Mouse (Mus musculus) CH12.LX (cell line): ENCODE measurements around the gene Cdk4. TPM values are rescaled to one million over a fixed set of nuclear protein-coding genes. Genes with fewer than 3 reads are reported as not detected.

Experiments used
- DNase-seq: peaks from one replicate; pipeline ENCODE4 v3.0.0-alpha.2; 2013; ENCODE audit errors: extremely low read depth
- H3K27ac ChIP-seq: 2 replicates; pipeline ENCODE4 v1.5.1; 2012; ENCODE audit warnings: low read depth, mild to moderate bottlenecking, control low read depth, moderate library complexity; ENCODE audit not compliant: insufficient read depth
- H3K27me3 ChIP-seq: replicated peaks from 2 replicates; pipeline ENCODE3; 2012; ENCODE audit warnings: inconsistent platforms
- H3K36me3 ChIP-seq, 2 experiments: replicated peaks in 1 of 2; 2 replicates each; pipeline versions ENCODE3 to v1.6.1; 2012; ENCODE audit warnings: inconsistent platforms in 1 of 2, low read length in 1 of 2, mild to moderate bottlenecking in 1 of 2, mixed read lengths in 1 of 2, moderate library complexity in 1 of 2; ENCODE audit not compliant: control insufficient read depth in 1 of 2, insufficient read depth in 1 of 2
- H3K4me1 ChIP-seq, 2 experiments: 2 replicates each; pipeline ENCODE4 v1.6.1; 2012; ENCODE audit warnings: inconsistent platforms in 1 of 2, moderate library complexity in 1 of 2; ENCODE audit not compliant: insufficient read depth in 2 of 2, control insufficient read depth in 1 of 2
- H3K4me2 ChIP-seq: 2 replicates; pipeline ENCODE4 v1.6.1; 2012; ENCODE audit warnings: low read depth, mild to moderate bottlenecking, control low read depth; ENCODE audit not compliant: poor library complexity, insufficient read depth, severe bottlenecking
- H3K4me3 ChIP-seq, 3 experiments: fragments of 150-350 bp in 1 of 3; sonication (generic) in 1 of 3; replicated peaks in 1 of 3; 2 replicates each; pipeline versions ENCODE3 to v1.5.1; 2011 to 2012; ENCODE audit warnings: low read depth in 2 of 3, low read length in 2 of 3, mild to moderate bottlenecking in 2 of 3, moderate library complexity in 2 of 3, control low read depth in 1 of 3, improper control_type of control experiment in 1 of 3, inconsistent platforms in 1 of 3, mixed read lengths in 1 of 3; ENCODE audit not compliant: poor library complexity in 1 of 3
- H3K79me2 ChIP-seq: replicated peaks from 2 replicates; pipeline ENCODE4 v1.6.1; 2012; ENCODE audit warnings: mild to moderate bottlenecking, moderate library complexity; ENCODE audit not compliant: control insufficient read depth, poor library complexity, insufficient read depth, severe bottlenecking; ENCODE audit errors: extremely low read depth
- H3K9ac ChIP-seq: 2 replicates; pipeline ENCODE4 v1.6.1; 2012; ENCODE audit warnings: low read depth, mild to moderate bottlenecking, control low read depth, moderate library complexity; ENCODE audit not compliant: insufficient read depth
- H3K9me3 ChIP-seq: replicated peaks from 2 replicates; pipeline ENCODE3; 2012; ENCODE audit warnings: low read length, inconsistent platforms, mixed read lengths
- BHLHE40 ChIP-seq: IDR thresholded peaks from 2 replicates; pipeline ENCODE4 v1.6.1; 2011; ENCODE audit warnings: mild to moderate bottlenecking, low read depth, low read length, improper control_type of control experiment
- CHD2 ChIP-seq: IDR thresholded peaks from 2 replicates; pipeline ENCODE4 v1.6.1; 2011; ENCODE audit warnings: low read length, improper control_type of control experiment
- CTCF ChIP-seq, 2 experiments: IDR thresholded peaks in 1 of 2; conservative IDR thresholded peaks in 1 of 2; 2 replicates each; pipeline ENCODE4 v1.5.1; 2011 to 2012; ENCODE audit warnings: low read depth in 2 of 2, low read length in 2 of 2, improper control_type of control experiment in 1 of 2, inconsistent platforms in 1 of 2, mild to moderate bottlenecking in 1 of 2, moderate library complexity in 1 of 2
- ELF1 ChIP-seq: IDR thresholded peaks from 2 replicates; pipeline ENCODE4 v1.6.1; 2014; ENCODE audit warnings: low read depth, mild to moderate bottlenecking, inconsistent platforms, low read length, improper control_type of control experiment
- EP300 ChIP-seq: IDR thresholded peaks from 2 replicates; pipeline ENCODE4 v1.6.1; 2011; ENCODE audit warnings: low read length, improper control_type of control experiment
- ETS1 ChIP-seq: conservative IDR thresholded peaks from 2 replicates; pipeline ENCODE4 v1.6.1; 2012; ENCODE audit warnings: low read depth, mild to moderate bottlenecking, inconsistent platforms, low read length, improper control_type of control experiment, moderate library complexity
- GABPA ChIP-seq: IDR thresholded peaks from 2 replicates; pipeline ENCODE4 v1.6.1; 2012; ENCODE audit warnings: low read depth, low read length, improper control_type of control experiment, inconsistent platforms; ENCODE audit not compliant: insufficient replicate concordance
- HCFC1 ChIP-seq: IDR thresholded peaks from 2 replicates; pipeline ENCODE4 v1.6.1; 2012; ENCODE audit warnings: low read depth, mild to moderate bottlenecking, inconsistent platforms, low read length, improper control_type of control experiment
- IRF4 ChIP-seq: IDR thresholded peaks from 2 replicates; pipeline ENCODE4 v1.6.1; 2014; ENCODE audit warnings: low read depth, mild to moderate bottlenecking, inconsistent platforms, low read length, improper control_type of control experiment
- JUN ChIP-seq: IDR thresholded peaks from 2 replicates; pipeline ENCODE4 v1.6.1; 2011; ENCODE audit warnings: low read depth, mild to moderate bottlenecking, low read length, improper control_type of control experiment, moderate library complexity; ENCODE audit not compliant: insufficient read depth
- KAT2A ChIP-seq: IDR thresholded peaks from 2 replicates; pipeline ENCODE4 v1.6.1; 2012; ENCODE audit warnings: low read length, improper control_type of control experiment, inconsistent platforms; ENCODE audit not compliant: insufficient replicate concordance
- MAFK ChIP-seq: IDR thresholded peaks from 2 replicates; pipeline ENCODE4 v1.6.1; 2011; ENCODE audit warnings: low read length, improper control_type of control experiment; ENCODE audit not compliant: insufficient replicate concordance
- MAX ChIP-seq: IDR thresholded peaks from 2 replicates; pipeline ENCODE4 v1.6.1; 2011; ENCODE audit warnings: low read length, improper control_type of control experiment
- MAZ ChIP-seq: IDR thresholded peaks from 2 replicates; pipeline ENCODE4 v1.6.1; 2012; ENCODE audit warnings: low read depth, mild to moderate bottlenecking, inconsistent platforms, low read length, improper control_type of control experiment, moderate library complexity
- MEF2A ChIP-seq: IDR thresholded peaks from 2 replicates; pipeline ENCODE4 v1.6.1; 2014; ENCODE audit warnings: low read depth, mild to moderate bottlenecking, inconsistent platforms, low read length, improper control_type of control experiment, borderline replicate concordance
- MXI1 ChIP-seq: IDR thresholded peaks from 2 replicates; pipeline ENCODE4 v1.6.1; 2011; ENCODE audit warnings: mild to moderate bottlenecking, low read depth, low read length, improper control_type of control experiment
- MYC ChIP-seq: IDR thresholded peaks from 2 replicates; pipeline ENCODE4 v1.6.1; 2011; ENCODE audit warnings: low read depth, mild to moderate bottlenecking, improper control_type of control experiment, low read length
- NELFE ChIP-seq: IDR thresholded peaks from 2 replicates; pipeline ENCODE4 v1.6.1; 2011; ENCODE audit warnings: low read depth, low read length, improper control_type of control experiment
- NRF1 ChIP-seq: IDR thresholded peaks from 2 replicates; pipeline ENCODE4 v1.6.1; 2014; ENCODE audit warnings: low read depth, mild to moderate bottlenecking, inconsistent platforms, low read length, improper control_type of control experiment, moderate library complexity
- POLR2A ChIP-seq: IDR thresholded peaks from 2 replicates; pipeline ENCODE4 v1.6.1; 2011; ENCODE audit warnings: low read depth, mild to moderate bottlenecking, improper control_type of control experiment, low read length
- POLR2AphosphoS2 ChIP-seq: IDR thresholded peaks from 2 replicates; pipeline ENCODE4 v1.6.1; 2011; ENCODE audit warnings: low read depth, low read length, improper control_type of control experiment
- RAD21 ChIP-seq: IDR thresholded peaks from 2 replicates; pipeline ENCODE4 v1.6.1; 2011; ENCODE audit warnings: low read depth, mild to moderate bottlenecking, low read length, improper control_type of control experiment, moderate library complexity
- SIN3A ChIP-seq: IDR thresholded peaks from 2 replicates; pipeline ENCODE4 v1.6.1; 2012; ENCODE audit warnings: low read length, improper control_type of control experiment, inconsistent platforms
- TBP ChIP-seq: conservative IDR thresholded peaks from 2 replicates; pipeline ENCODE4 v1.6.1; 2011; ENCODE audit warnings: low read depth, low read length, improper control_type of control experiment
- TCF12 ChIP-seq: IDR thresholded peaks from 2 replicates; pipeline ENCODE4 v1.6.1; 2014; ENCODE audit warnings: low read depth, mild to moderate bottlenecking, inconsistent platforms, low read length, improper control_type of control experiment
- UBTF ChIP-seq: IDR thresholded peaks from 2 replicates; pipeline ENCODE4 v1.6.1; 2012; ENCODE audit warnings: low read depth, mild to moderate bottlenecking, inconsistent platforms, low read length, improper control_type of control experiment, moderate library complexity
- USF1 ChIP-seq: IDR thresholded peaks from 2 replicates; pipeline ENCODE4 v1.6.1; 2014; ENCODE audit warnings: low read depth, mild to moderate bottlenecking, inconsistent platforms, low read length, improper control_type of control experiment
- USF2 ChIP-seq: conservative IDR thresholded peaks from 2 replicates; pipeline ENCODE4 v1.6.1; 2011; ENCODE audit warnings: low read depth, low read length, improper control_type of control experiment
- ZC3H11A ChIP-seq: IDR thresholded peaks from 2 replicates; pipeline ENCODE4 v1.6.1; 2012; ENCODE audit warnings: low read depth, mild to moderate bottlenecking, inconsistent platforms, low read length, improper control_type of control experiment
- dilution Hi-C: fragments of 300-500 bp; cut with MboI; formaldehyde crosslinking; loops from 2 replicates; pipeline ENCODE4 v1.14.3; 2020; ENCODE audit warnings: low sequenced_read_pairs; ENCODE audit not compliant: extremely low pct_unique_long_range_greater_than_20kb, extremely low pct_ligation_motif_present
- in situ Hi-C: fragments of 300-500 bp; cut with MboI; formaldehyde crosslinking; loops from 3 replicates; pipeline ENCODE4 v1.14.3; 2019; ENCODE audit warnings: low sequenced_read_pairs, low pct_ligation_motif_present, low pct_unique_long_range_greater_than_20kb, mixed read lengths
- polyA plus RNA-seq: library from polyadenylated mRNA; unstranded; fragments of >175 nt; gene quantifications from 2 replicates; pipeline ENCODE4 v1.2.1, GENCODE M21; 2012; ENCODE audit warnings: low read depth; ENCODE audit not compliant: insufficient read length
- total RNA-seq, 2 experiments: library from RNA; depleted of rRNA; stranded (reverse); fragments of 300-350 nt in 1 of 2; fragments of >200 nt in 1 of 2; gene quantifications; 2 replicates each; pipeline ENCODE4 v1.2.3; 2012 to 2014

The Cdk4 gene
- total RNA-seq (2012; rRNA removed) (257 and 304 TPM in 2 replicates), total RNA-seq (2014; rRNA removed) (799 and 864 TPM in 2 replicates), polyA plus RNA-seq (839 and 921 TPM in 2 replicates)

DNA sequence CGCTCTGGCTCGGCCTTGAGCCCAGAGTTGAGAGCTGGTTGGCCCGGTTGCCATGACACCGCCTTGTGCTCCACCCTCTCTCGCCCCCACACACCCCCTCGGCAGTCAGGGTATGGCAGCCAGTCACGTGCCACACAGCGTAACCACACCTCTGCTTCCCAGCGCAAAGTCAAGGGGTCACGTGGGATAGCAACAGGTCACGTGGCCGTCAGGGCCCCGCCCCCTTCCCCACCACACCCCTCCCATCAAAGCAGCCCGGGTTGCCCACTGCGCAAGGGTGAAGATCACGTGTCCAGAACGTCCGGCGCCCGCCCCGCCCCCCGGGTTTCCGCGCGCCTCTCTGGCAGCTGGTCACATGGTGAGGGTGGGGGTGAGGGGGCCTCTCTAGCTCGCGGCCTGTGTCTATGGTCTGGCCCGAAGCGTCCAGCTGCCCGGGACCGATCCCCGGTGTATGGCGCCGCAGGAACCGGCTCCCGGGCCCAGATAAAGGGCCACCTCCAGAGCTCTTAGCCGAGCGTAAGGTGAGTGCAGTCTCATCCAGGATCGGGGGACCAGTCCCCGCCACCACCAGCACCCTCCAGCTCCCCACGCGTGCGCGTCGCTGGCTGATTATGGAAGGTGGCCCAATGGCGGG, at the start of gene Cdk4:
Gene Cdk4 (plus strand): TSS at position 296 of the 634 bp plus-strand sequence.
- TF ChIP-seq MXI1, result peak; percentile 91
- 0 out of 2 replicates have a peak, but pooled peaks have one; percentile 69 for TF ChIP-seq KAT2A
- peak; percentile 33; the same call in 1 of the 2 replicates for TF ChIP-seq UBTF
- TF ChIP-seq MEF2A, result peak; percentile 67; the same call in 1 of the 2 replicates
- TF ChIP-seq NELFE, result peak; percentile 88
- peak; percentile 89 for TF ChIP-seq POLR2A
- TF ChIP-seq MAX, result peak; percentile 100
- no peak for TF ChIP-seq ZC3H11A
- TF ChIP-seq CHD2, result no peak
- TF ChIP-seq ELF1, result peak; percentile 70
- TF ChIP-seq JUN, result no peak
- 0 out of 2 replicates have a peak, but pooled peaks have one; percentile 47 for TF ChIP-seq TBP
- no peak for TF ChIP-seq CTCF (conservative IDR thresholded peaks at IDR 0.05 in 1 of 2, IDR thresholded peaks at IDR 0.05 in 1 of 2; ENCODE audit: low read depth in 2 of 2, low read length in 2 of 2)
- TF ChIP-seq MAFK, result no peak
- TF ChIP-seq ETS1, result peak; percentile 29
- TF ChIP-seq HCFC1, result peak; percentile 81
- peak; percentile 88 for TF ChIP-seq SIN3A
- no peak for TF ChIP-seq GABPA
- TF ChIP-seq RAD21, result no peak
- TF ChIP-seq NRF1, result peak; percentile 84
- peak; percentile 97 for TF ChIP-seq MAZ
- no peak for TF ChIP-seq MYC
- TF ChIP-seq IRF4, result peak; percentile 49
- TF ChIP-seq TCF12, result peak; percentile 89
- peak; percentile 99 for TF ChIP-seq USF1
- no peak for TF ChIP-seq EP300
- TF ChIP-seq BHLHE40, result peak; percentile 98
- TF ChIP-seq USF2, result peak; percentile 100
- TF ChIP-seq POLR2AphosphoS2, result peak; percentile 72; the same call in 1 of the 2 replicates
- H3K4me2 ChIP-seq, result peak within 1 kb of the TSS; percentile 74
- dilution Hi-C loops (no loop called here), in situ Hi-C loops (no loop called here)
- H3K27me3 ChIP-seq, result peaks cover 33% of the 10 kb centered on the region
- H3K36me3 ChIP-seq, result peaks cover 34 to 40% of the 10 kb centered on the region in 2 experiments
- peak within 1 kb of the TSS; percentile 93 for H3K9ac ChIP-seq
- H3K4me3 ChIP-seq, result peak within 1 kb of the TSS; percentile 83 to 96 (median 89)
- peaks cover 8 to 45% of the 10 kb centered on the region in 2 experiments for H3K4me1 ChIP-seq
- no peaks in the 10 kb centered on the region for H3K9me3 ChIP-seq
- H3K27ac ChIP-seq, result peak within 1 kb of the TSS; percentile 33; the same call in 1 of the 2 replicates
- H3K79me2 ChIP-seq, result peaks cover 21% of the 10 kb centered on the region
- DNase-seq, result peak; percentile 98
